Mouse (Mus musculus): Measurements from ENCODE around the gene Dcpp1.

The Dcpp1 gene

GRCm38 (mm10) chr17:23925090-23925493 lies 44.4 kb downstream of the Dcpp1 start:
- peak; percentile 62 for DNase-seq (ENCODE audit: low read depth, low spot score)

GRCm38 (mm10) chr17:23931157-23931556 lies 50.5 kb downstream of the Dcpp1 start:
- DNase-seq (ENCODE audit: low read depth, low spot score) = no peak
